Mouse (Mus musculus) limb, embryonic 10.5 days (tissue): ENCODE results near the gene Tango6. TPM values are rescaled to one million over a fixed set of nuclear protein-coding genes. Genes with fewer than 3 reads are reported as not detected.
A peak's percentile ranks its signal among the peaks of the same experiment; 100 is the strongest.

ENCODE experiments used
- DNase-seq: peaks from one replicate; pipeline ENCODE4 v3.0.0-alpha.2; 2017; ENCODE audit warnings: low spot score
- H3K27ac ChIP-seq: fragments of 300-500 bp; sonication (generic); 2 replicates; pipeline ENCODE4 v1.5.1; 2016; ENCODE audit warnings: mild to moderate bottlenecking
- H3K27me3 ChIP-seq: fragments of 300-500 bp; sonication (generic); 2 replicates; pipeline ENCODE4 v1.6.1; 2016; ENCODE audit warnings: low read depth, mild to moderate bottlenecking; ENCODE audit not compliant: poor library complexity, severe bottlenecking
- H3K36me3 ChIP-seq: fragments of 300-500 bp; sonication (generic); 2 replicates; pipeline ENCODE4 v1.6.1; 2016; ENCODE audit warnings: mild to moderate bottlenecking, moderate library complexity
- H3K4me1 ChIP-seq: fragments of 300-500 bp; sonication (generic); 2 replicates; pipeline ENCODE4 v1.6.1; 2016
- H3K4me3 ChIP-seq: fragments of 300-500 bp; sonication (generic); 2 replicates; pipeline ENCODE4 v1.5.1; 2016; ENCODE audit warnings: mild to moderate bottlenecking, moderate library complexity
- H3K9me3 ChIP-seq: fragments of 300-500 bp; sonication (generic); replicated peaks from 2 replicates; pipeline ENCODE4 v1.6.1; 2016; ENCODE audit warnings: mild to moderate bottlenecking
- WGBS: fragments of 180-500 bp; shearing (Covaris S2); methylation state at CpG from one replicate; pipeline ENCODE4 v1.1.7; 2016; 5-methylcytosine and 5-hydroxymethylcytosine counted together
- polyA plus RNA-seq: library from polyadenylated mRNA; unstranded; fragments of >200 nt; fragmentation: Nextera tagmentation; extraction: Ambion mirVana; gene quantifications from 2 replicates; pipeline ENCODE4 v1.2.1, GENCODE M21; 2016

Gene Tango6
- polyA plus RNA-seq: 15.5 and 16.1 TPM in 2 replicates

GRCm38 (mm10) chr8:106682971-106683668 lies at the start of gene Tango6:
Gene Tango6, plus strand, starts transcription at chr8:106683068.
- peak within 1 kb of the TSS; percentile 97 for H3K27ac ChIP-seq
- H3K4me3 ChIP-seq: peak within 1 kb of the TSS; percentile 83
- DNase-seq: peak; percentile 93
- WGBS: under 1% methylated on average over 50 of the region's 50 CpGs
- H3K9me3 ChIP-seq: no peaks in the 10 kb centered on the region
- H3K36me3 ChIP-seq: no peaks in the 10 kb centered on the region
- H3K4me1 ChIP-seq: peaks cover 17% of the 10 kb centered on the region
- no peaks in the 10 kb centered on the region for H3K27me3 ChIP-seq

- WGBS: 77% methylated on average over 17 of the region's 17 CpGs
- Histone ChIP-seq H3K4me3 (no peak overlapping the region), H3K27me3 (no peaks in the 10 kb centered on the region), H3K9me3 (no peaks in the 10 kb centered on the region), H3K27ac (no peak overlapping the region), H3K36me3 (no peaks in the 10 kb centered on the region), H3K4me1 (peaks cover 20% of the 10 kb centered on the region)
- DNase-seq: no peak
Observed at GRCm38 (mm10) chr8:106633361-106634158, 49.3 kb upstream of the Tango6 start.

- Histone ChIP-seq H3K27ac (no peak overlapping the region), H3K9me3 (no peaks in the 10 kb centered on the region), H3K36me3 (no peaks in the 10 kb centered on the region), H3K4me1 (peaks cover 26% of the 10 kb centered on the region), H3K4me3 (no peak overlapping the region), H3K27me3 (no peaks in the 10 kb centered on the region)
- no peak for DNase-seq
- 35% methylated on average over 5 of the region's 5 CpGs for WGBS
Observed at GRCm38 (mm10) chr8:106635284-106635683, 47.6 kb upstream of the Tango6 start.

GRCm38 (mm10) chr8:106637446-106637845 lies 45.4 kb upstream of the Tango6 start:
- Histone ChIP-seq H3K27ac (no peak overlapping the region), H3K4me1 (peaks cover 24% of the 10 kb centered on the region), H3K4me3 (no peak overlapping the region), H3K36me3 (no peaks in the 10 kb centered on the region), H3K9me3 (no peaks in the 10 kb centered on the region), H3K27me3 (no peaks in the 10 kb centered on the region)
- 90% methylated on average over 4 of the region's 4 CpGs for WGBS
- DNase-seq: no peak

GRCm38 (mm10) chr8:106638768-106639295 lies 44.0 kb upstream of the Tango6 start:
- WGBS: 86% methylated on average over 7 of the region's 7 CpGs
- H3K9me3 ChIP-seq: no peaks in the 10 kb centered on the region
- no peak for DNase-seq
- H3K4me1 ChIP-seq: peaks cover 16% of the 10 kb centered on the region; the same call in 1 of the 2 replicates
- 0 out of 2 replicates have a peak overlapping the region, but pooled peaks have one; percentile 1 for H3K27ac ChIP-seq
- no peaks in the 10 kb centered on the region for H3K27me3 ChIP-seq
- no peak overlapping the region for H3K4me3 ChIP-seq
- H3K36me3 ChIP-seq: no peaks in the 10 kb centered on the region

- DNase-seq: no peak
- no peaks in the 10 kb centered on the region for H3K27me3 ChIP-seq
- H3K27ac ChIP-seq: no peak overlapping the region
- no peak overlapping the region for H3K4me3 ChIP-seq
- H3K4me1 ChIP-seq: peaks cover 15% of the 10 kb centered on the region; the same call in 1 of the 2 replicates
- no peaks in the 10 kb centered on the region for H3K9me3 ChIP-seq
- no peaks in the 10 kb centered on the region for H3K36me3 ChIP-seq
- 92% methylated on average over 7 of the region's 7 CpGs for WGBS
Observed at GRCm38 (mm10) chr8:106640212-106640611, 42.7 kb upstream of the Tango6 start.

- no peak for DNase-seq
- Histone ChIP-seq H3K36me3 (no peaks in the 10 kb centered on the region), H3K4me3 (no peak overlapping the region), H3K27ac (no peak overlapping the region), H3K4me1 (peaks cover 15% of the 10 kb centered on the region; the same call in 1 of the 2 replicates), H3K9me3 (no peaks in the 10 kb centered on the region), H3K27me3 (no peaks in the 10 kb centered on the region)
- 85% methylated on average over 5 of the region's 5 CpGs for WGBS
Observed at GRCm38 (mm10) chr8:106640921-106641320, 41.9 kb upstream of the Tango6 start.

GRCm38 (mm10) chr8:106642172-106642571 lies 40.7 kb upstream of the Tango6 start:
- H3K4me3 ChIP-seq: no peak overlapping the region
- no peak for DNase-seq
- H3K27ac ChIP-seq: 0 out of 2 replicates have a peak overlapping the region, but pooled peaks have one; percentile 14
- H3K4me1 ChIP-seq: peaks cover 9% of the 10 kb centered on the region; the same call in 1 of the 2 replicates
- 80% methylated on average over 2 of the region's 2 CpGs for WGBS
- H3K36me3 ChIP-seq: no peaks in the 10 kb centered on the region
- no peaks in the 10 kb centered on the region for H3K9me3 ChIP-seq
- no peaks in the 10 kb centered on the region for H3K27me3 ChIP-seq

- no peaks in the 10 kb centered on the region for H3K36me3 ChIP-seq
- peaks cover 9% of the 10 kb centered on the region; the same call in 1 of the 2 replicates for H3K4me1 ChIP-seq
- H3K9me3 ChIP-seq: no peaks in the 10 kb centered on the region
- no peak overlapping the region for H3K4me3 ChIP-seq
- H3K27ac ChIP-seq: no peak overlapping the region
- no peak for DNase-seq
- 89% methylated on average over 4 of the region's 4 CpGs for WGBS
- H3K27me3 ChIP-seq: no peaks in the 10 kb centered on the region
Observed at GRCm38 (mm10) chr8:106643100-106643499, 39.8 kb upstream of the Tango6 start.

GRCm38 (mm10) chr8:106644957-106645356 lies 37.9 kb upstream of the Tango6 start:
- no peak overlapping the region for H3K27ac ChIP-seq
- H3K4me3 ChIP-seq: no peak overlapping the region
- H3K4me1 ChIP-seq: 0 out of 2 replicates have a peak, but pooled peaks cover 3% of the 10 kb centered on the region
- no peak for DNase-seq
- no peaks in the 10 kb centered on the region for H3K36me3 ChIP-seq
- H3K9me3 ChIP-seq: no peaks in the 10 kb centered on the region
- WGBS: 78% methylated on average over 3 of the region's 3 CpGs
- H3K27me3 ChIP-seq: no peaks in the 10 kb centered on the region

GRCm38 (mm10) chr8:106646153-106646552 lies 36.7 kb upstream of the Tango6 start:
- WGBS: 87% methylated on average over 2 of the region's 2 CpGs
- Histone ChIP-seq H3K27ac (no peak overlapping the region), H3K4me3 (no peak overlapping the region)

GRCm38 (mm10) chr8:106646731-106647130 lies 36.1 kb upstream of the Tango6 start:
- Histone ChIP-seq H3K4me1 (0 out of 2 replicates have a peak, but pooled peaks cover 3% of the 10 kb centered on the region), H3K27me3 (no peaks in the 10 kb centered on the region), H3K4me3 (no peak overlapping the region), H3K36me3 (no peaks in the 10 kb centered on the region), H3K27ac (no peak overlapping the region), H3K9me3 (no peaks in the 10 kb centered on the region)
- no peak for DNase-seq
- 78% methylated on average over 5 of the region's 5 CpGs for WGBS

More at GRCm38 (mm10) chr8:106646153-106646552, 36.7 kb upstream of the Tango6 start:
- Histone ChIP-seq H3K27me3 (no peaks in the 10 kb centered on the region), H3K9me3 (no peaks in the 10 kb centered on the region), H3K36me3 (no peaks in the 10 kb centered on the region), H3K4me1 (0 out of 2 replicates have a peak, but pooled peaks cover 3% of the 10 kb centered on the region)
- DNase-seq: no peak
